Mouse (Mus musculus) neural tube, embryonic 13.5 days (tissue): Measurements from ENCODE around the gene Sec1. TPM values are rescaled to one million over a fixed set of nuclear protein-coding genes. Genes with fewer than 3 reads are reported as not detected.
A peak's percentile ranks its signal among the peaks of the same experiment; 100 is the strongest.

ENCODE experiments used
- ATAC-seq: fragments of 200-750 bp; cut with Nextera tagmentation; 2 replicates; pipeline ENCODE4 v1.8.0; 2017; ENCODE audit warnings: low read depth, mild to moderate bottlenecking, moderate TSS enrichment, moderate library complexity
- H3K27ac ChIP-seq: fragments of 300-500 bp; sonication (generic); replicated peaks from 2 replicates; pipeline ENCODE4 v1.5.1; 2015; ENCODE audit warnings: moderate library complexity, mild to moderate bottlenecking, inconsistent platforms
- H3K27me3 ChIP-seq: fragments of 300-500 bp; sonication (generic); 2 replicates; pipeline ENCODE4 v1.6.1; 2015; ENCODE audit warnings: mild to moderate bottlenecking, inconsistent platforms
- H3K36me3 ChIP-seq: fragments of 300-500 bp; sonication (generic); 2 replicates; pipeline ENCODE4 v1.6.1; 2015; ENCODE audit warnings: mild to moderate bottlenecking, inconsistent platforms
- H3K4me1 ChIP-seq: fragments of 300-500 bp; sonication (generic); replicated peaks from 2 replicates; pipeline ENCODE4 v1.6.1; 2015; ENCODE audit warnings: inconsistent platforms
- H3K4me2 ChIP-seq: fragments of 300-500 bp; sonication (generic); 2 replicates; pipeline ENCODE4 v1.6.1; 2015; ENCODE audit warnings: inconsistent platforms, mild to moderate bottlenecking, moderate library complexity
- H3K4me3 ChIP-seq: fragments of 300-500 bp; sonication (generic); 2 replicates; pipeline ENCODE4 v1.5.1; 2015; ENCODE audit warnings: mild to moderate bottlenecking, inconsistent platforms
- H3K9ac ChIP-seq: fragments of 300-500 bp; sonication (generic); 2 replicates; pipeline ENCODE4 v1.6.1; 2015; ENCODE audit warnings: moderate library complexity, mild to moderate bottlenecking, inconsistent platforms
- H3K9me3 ChIP-seq: fragments of 300-500 bp; sonication (generic); 2 replicates; pipeline ENCODE4 v1.6.1; 2016; ENCODE audit warnings: inconsistent platforms
- WGBS: fragments of 180-500 bp; shearing (Covaris S2); methylation state at CpG from one replicate; pipeline ENCODE4 v1.1.7; 2015; 5-methylcytosine and 5-hydroxymethylcytosine counted together
- polyA plus RNA-seq: library from polyadenylated mRNA; unstranded; fragments of >200 nt; fragmentation: Nextera tagmentation; extraction: Ambion mirVana; gene quantifications from 2 replicates; pipeline ENCODE4 v1.2.1, GENCODE M21; 2015

Gene Sec1
- polyA plus RNA-seq, 1 experiment from 2014 or later = 0.93 TPM

DNA sequence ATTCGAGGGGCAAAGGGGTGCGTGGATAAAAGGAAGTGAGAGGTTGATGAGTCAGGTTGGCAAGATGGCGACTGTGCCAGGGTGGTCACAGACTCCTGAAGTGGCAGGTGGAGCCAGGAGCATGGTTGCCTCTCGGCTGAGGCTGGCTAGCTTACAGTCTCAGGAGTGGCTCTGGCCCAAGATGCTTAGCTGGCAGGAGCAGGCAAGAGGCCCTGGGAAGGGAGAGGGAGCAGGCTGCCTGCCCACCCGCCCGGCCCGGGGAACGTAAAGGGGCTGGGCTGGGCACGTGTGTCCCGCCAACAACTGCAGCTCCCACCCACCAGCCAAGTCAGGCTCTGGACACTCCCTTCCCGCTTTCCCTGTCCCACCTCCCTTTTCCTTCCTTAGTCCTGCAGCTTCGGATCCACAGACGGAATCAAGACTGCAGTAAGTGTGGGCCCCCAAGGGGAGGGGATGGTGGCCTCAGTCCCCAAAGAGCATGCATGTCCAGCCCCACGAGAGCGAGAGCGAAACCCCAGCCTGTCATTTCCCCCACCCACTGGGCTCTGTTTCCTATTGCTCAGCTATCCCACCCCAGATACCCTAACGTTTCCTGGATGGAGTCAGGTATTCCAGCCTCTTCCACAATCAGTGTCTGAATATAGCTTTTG is 52.7 kb downstream of the Sec1 start:
- no peak for ATAC-seq
- Histone ChIP-seq H3K27me3 (no peaks in the 10 kb centered on the region), H3K4me2 (peak overlapping the region; percentile 83), H3K9ac (peak overlapping the region; percentile 18; the same call in 1 of the 2 replicates), H3K4me3 (no peak overlapping the region), H3K27ac (no peak overlapping the region), H3K4me1 (peaks cover 44% of the 10 kb centered on the region), H3K9me3 (no peaks in the 10 kb centered on the region), H3K36me3 (peaks cover 5% of the 10 kb centered on the region)
- WGBS = 69% methylated on average over 15 of the region's 17 CpGs

GRCm38 (mm10) chr7:45640191-45640957 is 53.8 kb downstream of the Sec1 start:
- Histone ChIP-seq H3K36me3 (peaks cover 9% of the 10 kb centered on the region), H3K4me3 (no peak overlapping the region), H3K4me1 (peaks cover 44% of the 10 kb centered on the region), H3K4me2 (no peak overlapping the region), H3K27me3 (no peaks in the 10 kb centered on the region), H3K9me3 (no peaks in the 10 kb centered on the region), H3K27ac (no peak overlapping the region), H3K9ac (no peak overlapping the region)
- 78% methylated on average over 19 of the region's 19 CpGs for WGBS
- no peak for ATAC-seq

DNA sequence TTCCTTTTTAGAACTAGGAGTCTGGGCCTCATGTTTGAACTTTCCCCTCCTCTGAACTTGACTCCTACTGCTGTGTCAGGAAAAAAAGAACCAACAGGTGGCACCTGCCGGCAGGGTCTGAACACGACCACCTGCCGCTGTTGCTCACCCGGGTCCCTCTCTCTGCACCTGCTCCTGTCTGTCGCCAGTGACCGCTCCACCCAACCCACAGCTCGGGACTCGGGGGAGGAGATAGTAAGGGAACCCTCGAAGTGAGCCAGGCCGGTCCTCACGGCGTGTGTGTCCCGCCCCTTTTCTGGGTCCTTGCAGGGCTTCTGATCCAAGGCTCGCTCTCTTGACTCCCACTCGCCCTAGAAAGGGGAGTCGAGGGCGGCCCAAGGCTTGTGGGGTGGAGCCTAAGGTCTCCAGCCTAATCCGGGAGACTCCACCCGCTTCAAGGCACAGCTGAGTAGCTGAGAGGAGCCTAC is 54.6 kb downstream of the Sec1 start, which contains the start of gene Mamstr:
TSS of gene Mamstr (plus strand) at position 417 of the 467 bp plus-strand sequence.
- Histone ChIP-seq H3K27me3 (no peaks in the 10 kb centered on the region), H3K4me3 (no peak within 1 kb of the TSS), H3K4me2 (no peak within 1 kb of the TSS), H3K9ac (no peak within 1 kb of the TSS), H3K4me1 (peaks cover 39% of the 10 kb centered on the region), H3K9me3 (no peaks in the 10 kb centered on the region), H3K27ac (no peak within 1 kb of the TSS), H3K36me3 (peaks cover 9% of the 10 kb centered on the region)
- ATAC-seq = no peak
- WGBS = 25% methylated on average over 19 of the region's 19 CpGs

- H3K4me1 ChIP-seq = peaks cover 32% of the 10 kb centered on the region
- H3K27me3 ChIP-seq = no peaks in the 10 kb centered on the region
- 21% methylated on average over 29 of the region's 29 CpGs for WGBS
- 0 out of 2 replicates have a peak overlapping the region, but pooled peaks have one; percentile 34 for H3K27ac ChIP-seq
- H3K9me3 ChIP-seq = no peaks in the 10 kb centered on the region
- peak overlapping the region; percentile 33 for H3K4me3 ChIP-seq
- ATAC-seq = peak; percentile 82
- peak overlapping the region; percentile 59 for H3K4me2 ChIP-seq
- H3K9ac ChIP-seq = peak overlapping the region; percentile 60
- H3K36me3 ChIP-seq = peaks cover 9% of the 10 kb centered on the region
These were observed 55.4 kb downstream of the Sec1 start for GRCm38 (mm10) chr7:45638623-45639401.

- no peak for ATAC-seq
- peak overlapping the region; percentile 59; the same call in 1 of the 2 replicates for H3K4me2 ChIP-seq
- H3K27ac ChIP-seq = no peak overlapping the region
- H3K9me3 ChIP-seq = no peaks in the 10 kb centered on the region
- peaks cover 32% of the 10 kb centered on the region for H3K4me1 ChIP-seq
- H3K36me3 ChIP-seq = peaks cover 9% of the 10 kb centered on the region
- no peak overlapping the region for H3K9ac ChIP-seq
- peaks cover 7% of the 10 kb centered on the region; the same call in 1 of the 2 replicates for H3K27me3 ChIP-seq
- WGBS = 94% methylated on average over 6 of the region's 6 CpGs
- no peak overlapping the region for H3K4me3 ChIP-seq
These were observed 56.5 kb downstream of the Sec1 start for GRCm38 (mm10) chr7:45637710-45638109.

DNA sequence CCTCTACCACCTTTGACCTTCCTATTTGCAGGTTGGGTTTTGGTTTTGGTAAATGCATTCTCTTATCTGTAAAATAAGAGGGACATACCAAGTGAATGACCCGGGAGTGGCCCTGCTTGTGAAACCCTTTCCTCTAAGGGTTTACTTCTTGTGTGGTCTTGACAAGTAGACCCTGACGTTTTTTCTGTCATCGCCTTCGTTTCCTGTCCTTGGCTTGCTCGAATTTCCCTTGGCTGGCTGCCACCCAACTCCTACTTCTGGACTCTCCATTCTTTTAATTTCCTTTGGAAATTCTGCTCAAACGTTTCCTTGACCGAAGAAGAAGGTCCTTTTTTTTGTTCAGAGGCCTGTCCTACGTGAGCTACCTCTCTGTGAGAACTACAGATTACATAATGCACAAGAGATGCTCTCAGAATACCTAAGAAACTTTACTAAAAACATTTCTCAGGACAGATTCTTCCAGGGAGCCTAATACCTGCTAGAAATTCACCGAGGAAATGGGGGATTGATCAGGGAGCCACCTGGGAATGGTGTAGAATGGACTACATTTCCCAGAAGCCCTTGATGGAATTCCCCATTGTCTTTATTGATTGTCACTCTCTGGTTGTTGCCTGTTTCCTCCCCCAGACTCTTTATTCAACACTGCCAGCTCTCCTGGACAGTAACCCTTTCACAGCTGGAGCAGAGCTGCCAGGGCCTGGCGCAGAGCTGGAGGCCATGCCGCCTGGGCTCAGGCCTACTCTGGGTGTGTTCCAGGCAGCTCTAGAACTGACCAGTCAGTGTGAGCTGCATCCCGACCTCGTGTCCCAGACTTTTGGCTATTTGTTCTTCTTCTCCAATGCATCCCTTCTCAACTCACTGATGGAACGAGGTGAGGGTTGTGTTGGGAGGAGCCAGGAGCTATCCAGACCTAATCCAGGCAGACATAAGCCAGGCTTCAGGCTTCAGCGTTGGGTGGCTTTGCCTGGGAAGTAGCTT is 58.2 kb downstream of the Sec1 start:
- Histone ChIP-seq H3K4me1 (peaks cover 21% of the 10 kb centered on the region), H3K36me3 (peaks cover 9% of the 10 kb centered on the region), H3K4me2 (no peak overlapping the region), H3K27me3 (peaks cover 21% of the 10 kb centered on the region), H3K4me3 (no peak overlapping the region), H3K27ac (no peak overlapping the region), H3K9me3 (no peaks in the 10 kb centered on the region), H3K9ac (no peak overlapping the region)
- no peak for ATAC-seq
- WGBS = 83% methylated on average over 15 of the region's 15 CpGs

GRCm38 (mm10) chr7:45634946-45635681 is 59.1 kb downstream of the Sec1 start:
- no peak overlapping the region for H3K9ac ChIP-seq
- ATAC-seq = no peak
- 92% methylated on average over 11 of the region's 11 CpGs for WGBS
- H3K36me3 ChIP-seq = peaks cover 9% of the 10 kb centered on the region
- H3K4me1 ChIP-seq = peaks cover 26% of the 10 kb centered on the region
- H3K27ac ChIP-seq = no peak overlapping the region
- H3K4me3 ChIP-seq = no peak overlapping the region
- H3K9me3 ChIP-seq = no peaks in the 10 kb centered on the region
- peaks cover 25% of the 10 kb centered on the region for H3K27me3 ChIP-seq
- H3K4me2 ChIP-seq = no peak overlapping the region

DNA sequence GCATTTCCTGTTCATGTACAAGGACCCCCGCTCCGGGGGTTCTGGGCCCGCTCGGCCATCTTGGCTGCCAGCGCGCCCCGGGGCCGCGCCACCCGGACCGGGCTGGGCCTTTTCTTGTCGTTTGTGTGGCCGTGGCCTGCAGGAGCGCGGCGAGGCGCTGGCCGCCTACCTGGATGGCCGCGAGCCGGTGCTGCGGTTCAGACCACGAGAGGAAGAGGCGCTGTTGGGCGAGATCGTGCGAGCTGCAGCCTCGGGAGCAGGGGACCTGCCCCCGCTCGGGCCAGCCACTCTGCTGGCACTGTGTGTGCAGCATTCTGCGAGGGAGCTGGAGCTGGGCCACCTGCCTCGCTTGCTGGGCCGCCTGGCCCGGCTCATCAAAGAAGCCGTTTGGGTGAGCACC is 61.7 kb downstream of the Sec1 start:
- H3K27ac ChIP-seq = no peak overlapping the region
- H3K9me3 ChIP-seq = no peaks in the 10 kb centered on the region
- peaks cover 9% of the 10 kb centered on the region for H3K36me3 ChIP-seq
- ATAC-seq = no peak
- WGBS = 18% methylated on average over 35 of the region's 35 CpGs
- peaks cover 27% of the 10 kb centered on the region for H3K4me1 ChIP-seq
- H3K27me3 ChIP-seq = peaks cover 33% of the 10 kb centered on the region
- H3K9ac ChIP-seq = peak overlapping the region; percentile 61
- H3K4me2 ChIP-seq = peak overlapping the region; percentile 47
- H3K4me3 ChIP-seq = peak overlapping the region; percentile 21

DNA sequence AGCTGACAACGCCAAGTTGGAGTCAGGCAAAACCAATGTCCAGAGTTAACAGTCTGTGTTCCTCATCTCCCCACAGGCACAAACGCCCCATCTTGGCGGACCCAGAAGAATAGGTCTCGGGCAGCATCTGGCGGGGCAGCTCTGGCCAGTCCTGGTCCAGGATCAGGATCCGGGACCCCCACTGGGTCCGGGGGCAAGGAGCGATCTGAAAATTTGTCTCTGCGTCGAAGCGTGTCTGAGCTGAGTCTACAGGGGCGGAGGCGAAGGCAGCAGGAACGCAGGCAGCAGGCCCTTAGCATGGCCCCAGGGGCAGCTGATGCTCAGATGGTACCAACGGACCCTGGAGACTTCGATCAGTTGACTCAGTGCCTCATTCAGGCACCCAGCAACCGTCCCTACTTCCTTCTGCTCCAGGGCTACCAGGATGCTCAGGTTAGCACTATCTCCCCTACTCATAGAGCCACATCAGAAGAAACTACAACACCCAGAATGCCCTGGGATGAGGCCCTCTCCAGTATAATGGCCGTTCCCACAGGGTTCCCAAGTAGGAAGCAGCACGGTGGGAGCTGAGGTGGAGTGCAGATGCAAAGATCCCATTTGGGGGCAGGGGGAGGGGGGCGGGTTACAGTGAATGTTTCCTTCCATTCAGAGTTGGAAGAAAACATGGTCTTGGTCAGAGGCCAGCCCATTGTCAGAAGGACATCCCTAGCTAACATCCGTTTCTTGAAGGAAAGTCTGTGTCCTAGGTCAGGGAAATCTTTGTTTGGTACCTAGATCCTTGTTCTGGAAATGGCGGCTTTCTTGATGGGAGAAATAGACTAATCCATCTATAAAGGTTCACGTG is 63.9 kb downstream of the Sec1 start:
- Histone ChIP-seq H3K36me3 (no peaks in the 10 kb centered on the region), H3K4me3 (no peak overlapping the region), H3K4me1 (peaks cover 31% of the 10 kb centered on the region), H3K9ac (no peak overlapping the region), H3K27ac (no peak overlapping the region), H3K9me3 (no peaks in the 10 kb centered on the region), H3K27me3 (peaks cover 36% of the 10 kb centered on the region), H3K4me2 (no peak overlapping the region)
- peak; percentile 16; the same call in 1 of the 2 replicates for ATAC-seq
- 72% methylated on average over 23 of the region's 23 CpGs for WGBS
